Mouse (Mus musculus): ENCODE results near the gene Sp3. TPM values are rescaled to one million over a fixed set of nuclear protein-coding genes. Genes with fewer than 3 reads are reported as not detected.
A peak's percentile ranks its signal among the peaks of the same experiment; 100 is the strongest.
"Not testable (repeated sequence)": the region's sequence is repeated elsewhere in the genome, so short reads cannot be mapped to it uniquely, and the experiment has no call there.

The Sp3 gene
- 43.8 and 44.6 TPM in 2 replicates for polyA plus RNA-seq (2016; fragmentation: Nextera tagmentation; extraction: Ambion mirVana)

DNA sequence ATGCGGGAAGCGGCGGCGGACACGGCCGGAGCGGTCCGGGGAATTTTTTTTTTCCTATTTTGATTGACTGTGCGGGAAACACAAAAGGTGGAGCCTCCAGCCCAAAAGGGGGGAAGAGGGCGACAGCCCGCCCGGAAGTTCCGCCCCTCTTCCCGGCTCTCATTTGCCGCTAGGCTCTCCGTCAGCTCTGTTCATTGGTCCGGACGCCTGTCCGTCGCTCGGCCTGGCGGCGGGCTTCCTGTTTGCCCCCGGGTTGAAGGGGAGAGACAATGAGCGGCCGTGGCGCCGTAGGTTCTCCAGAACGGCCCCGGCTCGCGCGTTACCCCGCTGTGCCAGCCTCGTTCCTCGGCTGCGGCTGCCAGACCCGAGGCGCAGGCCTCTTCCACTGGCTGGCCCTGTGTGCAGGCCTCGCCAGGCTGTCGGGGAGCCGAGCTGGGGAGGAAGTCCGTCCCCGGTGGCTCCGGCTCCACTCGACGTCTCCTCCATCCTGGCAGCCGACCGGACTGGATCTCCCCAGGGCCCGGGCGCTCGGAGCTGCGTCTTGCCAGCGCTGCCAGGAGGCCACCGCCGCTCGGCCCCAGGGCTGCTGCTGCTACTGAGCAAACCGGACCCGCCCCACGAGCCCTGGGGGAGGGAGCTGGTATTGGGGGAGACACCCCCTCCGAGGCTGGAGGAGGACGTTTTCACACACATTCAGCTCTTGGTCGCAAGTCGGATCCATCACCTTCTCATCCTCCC lies at the start of gene Sp3:
Sp3 (minus strand) TSS at position 110 of the 738 bp plus-strand sequence.
- H3K36me3 ChIP-seq: no peaks in the 10 kb centered on the region
- H3K4me2 ChIP-seq: peak within 1 kb of the TSS; percentile 71
- ATAC-seq (ENCODE audit: insufficient number of reproducible peaks, low FRiP score): peak; percentile 89
- H3K9me3 ChIP-seq (replicated peaks): no peaks in the 10 kb centered on the region
- peaks cover 9% of the 10 kb centered on the region for H3K4me1 ChIP-seq (replicated peaks)
- peak within 1 kb of the TSS; percentile 100 for H3K27ac ChIP-seq (ENCODE audit: poor library complexity, severe bottlenecking)
- WGBS: under 1% methylated on average over 63 of the region's 64 CpGs
- peak within 1 kb of the TSS; percentile 79 for H3K4me3 ChIP-seq
- peak within 1 kb of the TSS; percentile 100 for H3K9ac ChIP-seq
- H3K27me3 ChIP-seq (replicated peaks): no peaks in the 10 kb centered on the region

DNA sequence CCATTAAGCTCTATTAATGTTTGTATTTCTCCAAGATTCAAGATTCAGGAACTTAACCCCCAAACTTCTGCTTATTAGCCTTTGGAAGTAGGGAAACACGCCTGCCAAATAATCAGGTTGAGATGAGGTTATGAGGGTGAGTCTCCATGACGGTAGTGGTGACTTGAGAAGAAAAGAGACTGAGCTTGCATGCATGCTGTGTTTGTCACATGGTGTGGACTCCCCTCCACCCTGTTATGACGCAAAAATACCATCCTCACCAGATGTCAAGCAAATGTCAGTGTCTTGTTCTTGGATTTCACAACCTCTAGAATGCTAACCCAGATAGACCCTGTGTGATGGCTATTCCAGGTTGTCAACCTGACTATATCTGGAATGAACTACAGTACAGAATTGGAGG lies 49.6 kb upstream of the Sp3 start:
- Histone ChIP-seq H3K9me3 (replicated peaks) (no peaks in the 10 kb centered on the region), H3K4me3 (no peak overlapping the region), H3K4me2 (no peak overlapping the region), H3K27ac (ENCODE audit: poor library complexity, severe bottlenecking) (no peak overlapping the region), H3K9ac (no peak overlapping the region), H3K36me3 (no peaks in the 10 kb centered on the region), H3K4me1 (replicated peaks) (peaks cover 9% of the 10 kb centered on the region; the same call in 1 of the 2 replicates), H3K27me3 (replicated peaks) (no peaks in the 10 kb centered on the region)
- no peak for ATAC-seq (ENCODE audit: insufficient number of reproducible peaks, low FRiP score)
- 85% methylated on average over 3 of the region's 3 CpGs for WGBS

DNA sequence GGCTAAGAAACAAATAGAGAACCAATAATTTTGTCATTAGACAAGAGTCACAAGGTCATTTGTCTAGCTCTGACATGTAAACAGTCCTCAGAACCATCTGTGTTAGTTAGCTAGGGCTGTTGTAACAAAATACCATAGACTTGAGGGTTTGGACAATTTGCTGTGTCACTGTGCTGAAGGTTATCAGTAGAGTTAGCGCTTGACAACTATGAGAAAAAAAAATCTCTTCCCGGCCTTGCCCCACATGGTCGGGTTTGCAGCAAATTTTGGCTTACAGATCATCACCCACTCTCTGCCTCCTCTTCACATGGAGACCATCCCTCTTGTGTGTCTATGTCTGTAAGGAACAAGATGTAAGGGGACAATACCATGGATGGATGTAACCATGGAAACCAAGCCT lies 47.8 kb upstream of the Sp3 start:
- no peak for ATAC-seq (ENCODE audit: insufficient number of reproducible peaks, low FRiP score)
- 66% methylated on average over 3 of the region's 3 CpGs for WGBS
- Histone ChIP-seq H3K4me3 (no peak overlapping the region), H3K9me3 (replicated peaks) (no peaks in the 10 kb centered on the region), H3K27me3 (replicated peaks) (no peaks in the 10 kb centered on the region), H3K4me2 (no peak overlapping the region), H3K9ac (no peak overlapping the region), H3K27ac (ENCODE audit: poor library complexity, severe bottlenecking) (no peak overlapping the region), H3K36me3 (no peaks in the 10 kb centered on the region), H3K4me1 (replicated peaks) (no peaks in the 10 kb centered on the region)

DNA sequence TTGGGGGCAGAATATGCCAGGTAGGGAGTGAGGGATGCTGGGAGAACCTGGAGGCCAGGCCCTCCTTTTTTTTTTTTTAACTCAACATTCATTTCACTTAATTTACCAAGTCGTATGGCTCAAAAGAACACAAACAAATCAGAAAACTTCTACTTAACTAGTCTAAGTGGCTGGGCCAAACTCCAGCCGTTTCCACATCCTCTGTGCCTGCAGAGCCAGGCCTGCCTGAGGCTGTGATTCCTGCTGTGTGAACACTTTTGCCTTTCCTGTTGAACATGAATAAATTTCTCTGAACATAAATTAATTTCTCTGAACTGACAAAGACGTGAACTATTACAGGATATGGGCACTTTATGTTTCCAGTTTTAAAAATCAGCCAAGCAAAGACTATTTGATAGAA lies 46.9 kb upstream of the Sp3 start:
- Histone ChIP-seq H3K27me3 (replicated peaks) (no peaks in the 10 kb centered on the region), H3K4me2 (no peak overlapping the region), H3K9ac (no peak overlapping the region), H3K36me3 (no peaks in the 10 kb centered on the region), H3K4me1 (replicated peaks) (no peaks in the 10 kb centered on the region), H3K9me3 (replicated peaks) (no peaks in the 10 kb centered on the region), H3K4me3 (no peak overlapping the region), H3K27ac (ENCODE audit: poor library complexity, severe bottlenecking) (no peak overlapping the region)
- no peak for ATAC-seq (ENCODE audit: insufficient number of reproducible peaks, low FRiP score)
- 71% methylated on average over 3 of the region's 3 CpGs for WGBS

DNA sequence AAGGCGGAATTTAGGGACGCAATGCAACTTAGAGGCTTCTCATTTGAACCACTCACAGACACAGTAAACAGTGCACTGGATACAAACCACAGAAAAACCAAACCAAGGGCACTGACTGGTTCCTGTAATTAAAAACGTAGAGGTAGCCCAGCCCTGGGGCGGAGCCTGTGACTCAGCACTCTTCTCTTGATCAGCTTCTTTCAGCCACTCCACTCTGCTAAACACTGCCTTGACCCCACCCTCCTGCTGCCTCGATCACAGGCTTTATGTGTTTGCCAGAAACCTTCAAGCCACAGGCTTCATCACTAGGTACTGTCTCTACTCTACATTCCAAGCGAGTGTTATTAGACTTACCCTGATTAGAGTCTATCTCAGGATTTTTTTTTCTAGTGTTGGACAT lies 43.6 kb upstream of the Sp3 start:
- Histone ChIP-seq H3K4me3 (no peak overlapping the region), H3K4me1 (replicated peaks) (peaks cover 11% of the 10 kb centered on the region), H3K4me2 (no peak overlapping the region), H3K9ac (no peak overlapping the region), H3K36me3 (no peaks in the 10 kb centered on the region), H3K9me3 (replicated peaks) (no peaks in the 10 kb centered on the region), H3K27me3 (replicated peaks) (no peaks in the 10 kb centered on the region), H3K27ac (ENCODE audit: poor library complexity, severe bottlenecking) (no peak overlapping the region)
- 41% methylated on average over 6 of the region's 6 CpGs for WGBS
- peak; percentile 95 for ATAC-seq (ENCODE audit: insufficient number of reproducible peaks, low FRiP score)

DNA sequence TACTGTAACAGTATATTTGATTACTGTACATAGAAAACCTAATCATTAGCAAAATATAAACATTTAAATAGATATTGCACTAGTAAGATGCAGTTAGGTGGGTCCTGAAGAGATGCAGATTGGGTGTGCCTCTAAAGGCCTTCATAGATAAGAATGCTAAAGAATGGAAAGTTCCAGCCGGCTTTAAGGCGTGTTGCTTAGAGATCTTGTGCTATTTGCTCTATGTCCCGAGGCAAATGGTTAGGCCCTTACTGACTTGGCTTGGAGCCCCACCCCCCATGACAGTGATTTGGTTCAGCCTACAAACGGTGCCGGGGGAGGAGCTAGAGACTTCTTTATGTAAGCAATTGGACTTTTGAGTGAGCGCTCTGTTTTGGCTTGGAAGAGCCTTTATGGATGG lies 40.8 kb upstream of the Sp3 start:
- 66% methylated on average over 6 of the region's 6 CpGs for WGBS
- Histone ChIP-seq H3K4me2 (no peak overlapping the region), H3K27me3 (replicated peaks) (no peaks in the 10 kb centered on the region), H3K27ac (ENCODE audit: poor library complexity, severe bottlenecking) (no peak overlapping the region), H3K9me3 (replicated peaks) (0 out of 2 replicates have a peak, but pooled peaks cover 4% of the 10 kb centered on the region), H3K4me1 (replicated peaks) (peaks cover 12% of the 10 kb centered on the region), H3K36me3 (no peaks in the 10 kb centered on the region), H3K9ac (no peak overlapping the region), H3K4me3 (no peak overlapping the region)
- peak; percentile 60; the same call in 1 of the 2 replicates for ATAC-seq (ENCODE audit: insufficient number of reproducible peaks, low FRiP score)

DNA sequence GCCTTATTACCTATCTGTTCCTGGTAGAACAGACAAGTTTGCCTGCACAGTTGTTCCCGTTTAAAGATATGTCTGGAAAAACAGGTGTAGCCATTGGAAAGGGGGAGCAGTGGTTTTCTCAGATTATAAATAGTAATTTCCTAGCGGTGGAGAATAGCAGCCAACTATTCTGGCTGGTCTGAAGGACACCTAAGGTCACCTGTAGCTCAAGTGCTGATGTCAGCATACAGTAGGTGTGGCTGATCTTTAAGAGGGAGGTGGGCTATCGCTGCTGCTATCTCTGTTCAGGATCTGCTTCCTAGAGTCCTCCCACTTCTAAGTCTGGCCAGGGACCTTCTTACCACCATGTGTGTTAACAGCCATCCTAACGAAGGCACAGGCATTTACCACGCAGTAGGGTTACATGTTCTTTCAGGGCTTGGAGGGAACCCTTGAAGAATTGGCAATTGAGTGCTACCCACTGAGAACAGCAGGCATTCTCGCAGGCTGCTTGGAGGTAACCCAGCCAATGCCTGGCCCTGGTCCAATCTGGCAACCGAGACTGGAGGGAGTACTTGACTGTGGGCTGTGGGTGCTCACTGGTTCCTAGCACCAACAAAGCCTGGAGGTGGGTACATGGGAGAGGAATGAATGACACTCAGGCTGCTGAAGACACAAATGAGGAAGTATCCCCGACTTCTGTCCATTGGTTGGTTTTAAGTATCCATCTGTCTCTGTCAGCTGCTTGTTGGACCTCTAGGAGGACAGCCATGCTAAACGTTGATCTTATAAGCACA lies 39.3 kb upstream of the Sp3 start:
- H3K27me3 ChIP-seq (replicated peaks): no peaks in the 10 kb centered on the region
- 48% methylated on average over 9 of the region's 9 CpGs for WGBS
- no peak overlapping the region for H3K9ac ChIP-seq
- peaks cover 20% of the 10 kb centered on the region for H3K4me1 ChIP-seq (replicated peaks)
- H3K27ac ChIP-seq (ENCODE audit: poor library complexity, severe bottlenecking): peak overlapping the region; percentile 59
- no peaks in the 10 kb centered on the region for H3K36me3 ChIP-seq
- H3K9me3 ChIP-seq (replicated peaks): 0 out of 2 replicates have a peak, but pooled peaks cover 4% of the 10 kb centered on the region
- H3K4me3 ChIP-seq: no peak overlapping the region
- H3K4me2 ChIP-seq: no peak overlapping the region
- ATAC-seq (ENCODE audit: insufficient number of reproducible peaks, low FRiP score): no peak

DNA sequence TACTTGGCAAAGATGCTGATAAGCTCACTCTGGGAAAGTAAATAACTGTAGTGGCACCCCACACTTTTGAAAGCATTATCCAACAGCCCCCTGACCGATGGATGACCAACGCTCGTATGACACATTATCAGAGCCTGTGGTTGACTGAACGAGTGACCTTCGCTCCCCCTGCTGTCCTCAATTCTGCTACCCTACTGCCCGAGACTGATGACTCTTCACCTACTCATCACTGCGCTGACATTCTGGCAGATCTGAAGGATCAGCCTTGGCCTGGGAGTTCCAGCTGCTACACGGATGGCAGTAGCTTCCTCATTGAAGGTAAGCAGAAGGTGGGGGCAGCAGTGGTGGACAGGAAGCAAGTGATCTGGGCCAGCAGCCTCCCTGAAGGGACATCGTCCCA lies 33.8 kb upstream of the Sp3 start:
- H3K36me3 ChIP-seq; H3K4me3 ChIP-seq; H3K9ac ChIP-seq; ATAC-seq (ENCODE audit: insufficient number of reproducible peaks, low FRiP score); H3K27me3 ChIP-seq (replicated peaks); H3K27ac ChIP-seq (ENCODE audit: poor library complexity, severe bottlenecking): not testable (repeated sequence)
- 0 out of 2 replicates have a peak overlapping the region, but pooled peaks have one; percentile 4 for H3K4me2 ChIP-seq
- WGBS: 60% methylated on average over 9 of the region's 9 CpGs
- H3K4me1 ChIP-seq (replicated peaks): peaks cover 18% of the 10 kb centered on the region
- H3K9me3 ChIP-seq (replicated peaks): peaks cover 22% of the 10 kb centered on the region

DNA sequence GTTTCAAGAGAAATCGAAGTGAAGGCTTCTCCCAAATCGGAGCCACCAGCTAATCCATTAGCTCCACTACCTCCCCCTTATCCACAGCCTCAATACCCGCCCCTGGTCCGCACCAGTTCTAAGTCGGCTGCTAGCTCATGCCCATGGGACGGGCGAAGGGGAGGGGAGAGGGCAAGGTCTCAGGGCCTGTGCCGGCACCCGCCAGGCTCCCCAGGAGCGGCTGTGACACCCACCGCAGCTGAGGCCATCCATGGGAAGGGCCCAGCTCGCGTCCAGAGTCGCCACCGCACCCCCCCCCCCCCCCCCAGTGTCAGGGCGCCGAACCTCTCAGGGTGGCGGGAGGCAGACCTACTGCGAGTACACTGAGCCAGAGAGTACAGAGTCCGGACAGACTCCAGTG lies 32.4 kb upstream of the Sp3 start:
- H3K4me3 ChIP-seq: no peak overlapping the region
- H3K9me3 ChIP-seq (replicated peaks): peaks cover 26% of the 10 kb centered on the region
- H3K4me2 ChIP-seq: no peak overlapping the region
- H3K27me3 ChIP-seq (replicated peaks): no peaks in the 10 kb centered on the region
- no peak for ATAC-seq (ENCODE audit: insufficient number of reproducible peaks, low FRiP score)
- no peak overlapping the region for H3K9ac ChIP-seq
- WGBS: 78% methylated on average over 19 of the region's 20 CpGs
- no peaks in the 10 kb centered on the region for H3K36me3 ChIP-seq
- peaks cover 14% of the 10 kb centered on the region for H3K4me1 ChIP-seq (replicated peaks)
- no peak overlapping the region for H3K27ac ChIP-seq (ENCODE audit: poor library complexity, severe bottlenecking)

DNA sequence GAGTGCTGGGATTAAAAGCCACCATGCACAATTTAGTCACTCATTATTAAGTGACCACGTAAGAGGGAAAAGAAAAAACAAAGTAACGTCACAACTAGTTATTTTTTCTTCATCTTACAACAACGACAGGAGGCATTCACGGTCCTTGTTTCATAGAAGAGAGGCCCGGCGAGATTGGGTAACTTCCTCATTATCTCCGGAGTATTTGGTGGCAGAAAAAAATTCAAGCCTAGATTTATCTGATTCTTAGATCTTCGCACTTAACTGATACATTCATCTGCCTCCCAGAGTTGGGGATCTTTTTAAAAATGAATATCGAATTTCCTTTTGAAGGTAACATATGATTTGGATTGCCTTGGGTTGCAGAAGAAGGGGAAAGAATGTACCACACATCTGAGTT lies 27.2 kb upstream of the Sp3 start:
- Histone ChIP-seq H3K27me3 (replicated peaks) (no peaks in the 10 kb centered on the region), H3K4me2 (no peak overlapping the region), H3K4me1 (replicated peaks) (peaks cover 28% of the 10 kb centered on the region), H3K36me3 (no peaks in the 10 kb centered on the region), H3K9ac (no peak overlapping the region), H3K4me3 (no peak overlapping the region), H3K27ac (ENCODE audit: poor library complexity, severe bottlenecking) (no peak overlapping the region), H3K9me3 (replicated peaks) (peaks cover 22% of the 10 kb centered on the region)
- WGBS: 84% methylated on average over 9 of the region's 9 CpGs
- ATAC-seq (ENCODE audit: insufficient number of reproducible peaks, low FRiP score): no peak

Data from heart, embryonic 12.5 days (tissue).